Mouse (Mus musculus): ENCODE measurements around the gene Magix.
"Not testable (repeated sequence)": the region's sequence is repeated elsewhere in the genome, so short reads cannot be mapped to it uniquely, and the experiment has no call there.

Gene Magix

DNA sequence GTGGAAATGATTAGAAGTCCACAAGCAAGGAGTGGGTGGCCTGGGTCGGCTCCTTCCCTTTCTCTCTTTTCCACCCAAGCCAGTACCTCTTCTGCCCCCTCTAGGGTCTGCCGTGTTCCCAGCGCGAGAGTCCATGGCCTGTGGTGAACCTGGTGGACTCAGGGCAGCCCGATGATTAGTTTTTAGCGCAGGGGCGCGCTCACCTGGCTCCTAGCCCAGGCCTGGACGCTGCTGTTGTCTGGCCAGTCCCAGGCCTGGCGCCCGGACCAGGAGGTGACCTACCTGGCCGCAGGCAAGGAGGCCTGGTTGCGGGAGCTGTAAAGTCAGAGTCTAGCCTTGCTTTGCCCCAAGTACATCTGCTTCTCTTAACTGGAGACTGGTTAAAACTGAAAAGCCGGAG, at the start of gene Magix:
Gene Magix, minus strand, starts transcription at position 388 of the 400 bp plus-strand sequence.
- no peak for TF ChIP-seq GATA4 (IDR thresholded peaks at IDR 0.05; ENCODE audit: insufficient replicate concordance, low read length)

DNA sequence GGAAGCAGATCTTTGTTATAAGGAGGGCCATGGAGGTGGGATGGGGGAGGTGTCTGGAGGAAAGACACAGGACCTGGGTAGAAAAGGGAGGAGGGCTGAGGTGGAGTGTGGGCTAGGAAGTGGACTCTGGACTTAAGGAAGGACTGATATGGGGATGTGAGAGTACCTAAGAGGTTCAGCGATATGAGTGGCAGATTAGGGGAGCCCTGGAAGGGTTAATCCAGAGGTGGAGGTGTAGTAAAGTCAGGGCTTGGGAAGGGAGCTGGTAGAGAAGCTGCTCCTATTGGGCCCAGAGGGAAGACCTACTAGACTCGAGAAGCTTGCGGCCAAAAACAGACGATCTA, 47.8 kb upstream of the Magix start:
- no peak for TF ChIP-seq GATA4 (IDR thresholded peaks at IDR 0.05; ENCODE audit: insufficient replicate concordance, low read length)

DNA sequence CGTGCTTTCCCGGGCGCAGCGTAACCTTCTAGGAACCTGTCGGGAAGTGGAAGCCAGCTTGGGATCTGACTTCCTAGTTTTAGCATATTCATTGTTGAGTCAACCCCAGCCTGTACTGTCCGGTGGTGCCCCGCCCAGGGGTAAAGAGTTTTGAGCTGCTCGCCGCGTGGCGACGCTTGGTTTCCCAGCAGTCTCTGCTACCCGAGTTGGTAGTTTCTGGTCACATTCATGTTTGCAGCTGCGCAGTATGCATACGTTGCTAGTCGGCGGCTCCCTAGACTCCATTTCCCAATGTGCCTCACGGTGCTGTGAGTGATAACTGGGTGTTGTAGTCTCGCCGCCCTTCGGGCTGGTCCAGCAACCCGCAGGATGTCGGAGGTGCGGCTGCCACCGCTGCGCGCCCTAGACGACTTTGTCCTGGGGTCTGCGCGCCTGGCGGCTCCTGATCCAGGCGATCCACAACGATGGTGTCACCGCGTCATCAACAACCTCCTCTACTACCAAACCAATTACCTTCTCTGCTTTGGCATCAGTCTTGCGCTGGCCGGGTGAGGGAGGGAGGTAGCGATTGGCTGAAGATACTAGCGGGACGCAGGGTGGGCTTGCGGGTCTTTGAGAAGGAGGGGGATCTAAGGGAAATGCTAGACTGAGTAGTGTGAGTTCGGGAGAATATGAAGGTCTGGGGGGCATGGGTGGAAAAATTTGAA, 47.3 kb upstream of the Magix start, which contains the start of gene Praf2:
Gene Praf2, plus strand, starts transcription at position 225 of the 707 bp plus-strand sequence.
- peak; percentile 10; the same call in 1 of the 2 replicates for TF ChIP-seq GATA4 (IDR thresholded peaks at IDR 0.05; ENCODE audit: insufficient replicate concordance, low read length)

DNA sequence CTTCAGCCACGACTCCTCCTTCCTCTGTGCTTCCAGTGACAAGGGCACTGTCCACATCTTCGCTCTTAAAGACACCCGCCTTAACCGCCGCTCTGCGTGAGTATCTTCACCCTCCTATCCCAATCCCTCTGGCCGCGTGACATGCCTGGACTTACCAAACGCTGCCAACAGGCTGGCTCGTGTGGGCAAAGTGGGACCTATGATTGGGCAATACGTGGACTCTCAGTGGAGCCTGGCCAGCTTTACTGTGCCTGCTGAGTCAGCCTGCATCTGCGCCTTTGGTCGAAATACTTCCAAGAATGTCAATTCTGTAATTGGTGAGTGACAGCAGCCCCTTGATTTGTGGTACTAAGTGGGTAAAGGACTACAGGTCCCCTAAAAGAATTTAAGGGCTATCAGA, 46.1 kb upstream of the Magix start:
- TF ChIP-seq GATA4 (IDR thresholded peaks at IDR 0.05; ENCODE audit: insufficient replicate concordance, low read length), result no peak

DNA sequence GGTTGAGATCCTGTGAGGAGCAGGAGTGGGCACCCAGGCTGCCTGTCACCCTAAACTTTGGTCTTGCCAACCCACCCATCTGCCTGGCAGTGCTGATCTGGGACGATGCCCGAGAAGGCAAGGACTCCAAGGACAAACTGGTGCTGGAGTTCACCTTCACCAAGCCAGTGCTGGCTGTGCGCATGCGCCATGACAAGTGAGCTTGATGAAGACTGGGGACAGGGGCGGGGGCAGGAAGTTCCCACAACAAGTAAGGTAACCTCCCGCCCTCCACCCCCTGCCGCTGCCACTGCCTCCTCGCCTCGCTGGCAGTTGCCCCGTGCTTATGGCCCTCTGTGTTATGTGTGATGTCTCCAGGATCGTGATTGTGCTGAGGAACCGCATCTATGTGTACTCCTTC, 44.8 kb upstream of the Magix start:
- no peak for TF ChIP-seq GATA4 (IDR thresholded peaks at IDR 0.05; ENCODE audit: insufficient replicate concordance, low read length)

DNA sequence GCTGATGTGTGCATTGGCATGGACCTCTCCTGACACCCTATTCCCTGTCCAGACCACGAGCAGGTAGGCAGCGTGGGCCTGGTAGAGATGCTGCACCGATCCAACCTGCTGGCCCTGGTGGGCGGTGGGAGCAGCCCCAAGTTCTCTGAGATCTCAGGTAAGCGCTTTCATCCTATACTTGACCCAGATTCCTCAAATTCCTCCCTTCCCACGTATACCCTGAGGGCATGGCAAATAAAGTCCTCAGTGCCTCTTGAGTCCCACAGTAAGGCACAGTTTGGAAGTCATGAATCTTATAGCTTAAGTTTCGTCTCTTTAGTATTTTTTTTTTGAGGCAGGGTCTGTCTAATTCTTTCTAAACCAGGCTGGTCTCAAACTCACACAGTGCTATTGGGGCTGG, 43.1 kb upstream of the Magix start:
- no peak for TF ChIP-seq GATA4 (IDR thresholded peaks at IDR 0.05; ENCODE audit: insufficient replicate concordance, low read length)

DNA sequence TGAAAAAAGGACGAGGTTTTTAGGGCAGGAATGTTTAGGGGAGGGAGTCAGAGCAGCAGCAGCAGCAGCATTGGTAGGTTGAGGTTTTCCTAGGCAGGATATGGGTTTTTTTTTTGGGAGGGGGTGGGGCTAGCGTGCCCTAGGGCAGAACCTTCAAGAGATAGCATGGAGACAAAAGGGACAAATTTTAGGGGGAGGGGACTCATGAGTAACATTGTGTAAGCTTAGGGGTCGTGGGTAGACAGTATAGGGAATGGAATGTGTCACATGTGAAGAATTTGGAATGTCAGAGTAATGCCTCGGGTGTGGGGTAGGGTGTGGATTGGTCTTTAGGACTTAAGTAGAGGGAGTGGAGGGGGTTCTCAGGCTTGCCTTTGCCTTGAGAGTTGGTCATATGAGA, 41.6 kb upstream of the Magix start:
- TF ChIP-seq GATA4 (IDR thresholded peaks at IDR 0.05; ENCODE audit: insufficient replicate concordance, low read length), result no peak

DNA sequence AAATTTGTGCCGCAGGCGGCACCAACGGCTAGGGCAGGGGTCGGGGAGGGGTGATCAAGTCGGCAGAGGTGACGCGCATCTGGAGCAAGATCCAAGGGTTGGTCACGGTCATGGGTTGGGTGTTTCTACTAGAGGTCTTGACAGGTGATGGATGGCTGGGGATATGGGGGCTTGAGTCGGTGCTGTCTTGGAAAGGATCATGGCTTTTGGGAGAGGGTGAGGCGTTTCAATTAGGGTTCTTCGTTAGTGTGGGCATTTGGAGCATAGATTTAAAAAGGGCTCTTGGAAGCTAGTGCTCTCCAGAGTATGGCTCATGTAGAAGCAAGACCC, 41.2 kb upstream of the Magix start:
- TF ChIP-seq GATA4 (IDR thresholded peaks at IDR 0.05; ENCODE audit: insufficient replicate concordance, low read length), result no peak

DNA sequence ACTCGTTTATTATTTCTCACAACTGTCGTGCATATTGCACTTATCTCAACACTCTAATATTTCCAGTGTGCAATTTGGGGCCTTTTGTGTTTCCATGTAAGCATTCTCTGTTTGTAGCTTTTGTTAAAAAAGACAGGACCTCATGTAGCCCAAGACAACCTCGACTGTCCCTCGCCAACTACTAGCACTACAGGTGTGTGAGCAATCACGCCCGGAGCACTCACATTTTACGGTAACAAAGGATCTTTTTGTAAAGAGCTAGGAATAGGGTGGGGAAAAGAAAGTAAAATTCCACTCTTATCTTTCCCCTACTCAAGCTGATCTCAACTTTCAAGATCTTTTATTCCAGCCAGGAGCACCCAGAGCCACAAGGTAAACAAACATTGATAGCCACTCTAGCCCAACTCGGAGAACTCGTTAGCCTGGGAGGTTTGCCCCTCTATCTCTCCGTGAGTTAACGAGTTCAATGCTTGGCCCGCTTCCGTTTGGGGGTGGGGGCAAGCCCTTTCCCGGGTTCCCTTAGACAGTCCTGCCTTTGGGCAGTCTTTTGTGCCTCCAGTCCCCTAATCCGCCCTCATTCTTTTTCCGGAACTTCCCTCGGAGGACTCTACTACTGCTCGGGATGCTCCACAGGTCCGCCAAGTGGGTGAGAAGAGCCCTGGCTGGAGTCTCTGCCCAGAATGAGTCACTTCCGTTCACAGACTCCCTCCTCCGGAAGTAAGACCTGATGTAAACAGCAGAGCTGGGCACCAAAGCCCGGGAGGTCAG, 40.6 kb upstream of the Magix start, which contains the start of gene Gm45208:
Gene Gm45208, plus strand, starts transcription at position 732 of the 768 bp plus-strand sequence.
- TF ChIP-seq GATA4 (IDR thresholded peaks at IDR 0.05; ENCODE audit: insufficient replicate concordance, low read length), result no peak

DNA sequence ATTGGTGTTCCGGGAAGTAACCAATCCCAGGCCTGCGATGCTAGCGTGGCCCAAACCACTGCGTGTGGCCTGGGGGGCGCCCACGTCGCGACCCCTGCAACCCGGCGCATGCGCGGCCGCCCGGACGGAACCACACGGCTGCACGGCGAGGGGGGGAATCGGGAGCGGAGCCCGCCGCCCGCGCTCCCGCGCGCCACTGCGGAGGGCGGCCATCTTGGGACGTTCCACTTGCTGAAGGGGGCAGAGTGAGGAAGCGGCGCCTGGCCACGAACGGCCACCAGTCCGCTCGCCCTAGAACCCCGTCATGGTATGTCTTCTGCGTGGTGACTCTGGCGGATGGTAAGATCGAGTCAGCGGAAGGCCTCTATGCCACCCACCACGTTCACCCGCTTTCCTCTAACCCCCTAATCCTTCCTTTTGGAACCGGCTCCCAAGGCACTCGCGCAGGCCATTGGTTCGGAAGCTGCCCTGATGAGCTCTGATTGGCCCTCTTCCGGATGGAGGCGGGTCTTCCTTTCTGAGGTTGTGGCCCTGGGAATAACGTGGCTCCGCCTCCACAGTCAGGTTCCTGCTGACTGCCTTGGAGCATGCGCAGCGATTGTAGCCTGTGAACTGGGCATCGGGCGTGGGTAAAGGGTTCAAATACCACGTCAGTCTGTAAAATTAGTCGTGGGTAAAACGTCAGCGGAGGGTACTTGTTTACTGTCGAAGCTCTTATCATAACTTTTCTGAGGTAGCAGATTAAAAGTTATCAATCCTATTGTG, 33.3 kb upstream of the Magix start, which contains the start of gene Wdr45:
Gene Wdr45, plus strand, starts transcription at position 199 of the 765 bp plus-strand sequence.
- TF ChIP-seq GATA4 (IDR thresholded peaks at IDR 0.05; ENCODE audit: insufficient replicate concordance, low read length), result not testable (repeated sequence)

DNA sequence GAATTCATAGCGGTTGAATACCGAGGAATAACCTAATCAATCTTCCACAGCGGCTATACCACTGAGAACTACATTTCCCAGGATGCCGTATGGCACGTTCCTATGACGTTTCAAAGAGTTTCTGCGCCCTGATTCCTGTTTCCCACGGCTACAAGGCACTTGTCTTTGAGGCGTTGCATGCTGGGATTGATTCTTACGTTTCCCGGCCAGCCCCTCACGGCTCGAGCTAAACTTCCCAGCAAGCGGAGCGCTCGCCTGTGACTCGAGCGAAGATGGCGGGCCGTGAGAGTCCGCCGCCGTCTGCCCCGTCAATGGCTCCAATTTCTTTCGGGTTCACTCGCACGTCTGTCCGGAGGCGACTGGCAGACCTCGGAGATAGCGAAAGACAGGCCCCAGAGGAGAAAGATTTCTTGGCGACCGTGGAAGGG, 15.9 kb upstream of the Magix start, which contains the start of gene Gpkow:
Gene Gpkow, plus strand, starts transcription at position 178 of the 428 bp plus-strand sequence.
- no peak for TF ChIP-seq GATA4 (IDR thresholded peaks at IDR 0.05; ENCODE audit: insufficient replicate concordance, low read length)

DNA sequence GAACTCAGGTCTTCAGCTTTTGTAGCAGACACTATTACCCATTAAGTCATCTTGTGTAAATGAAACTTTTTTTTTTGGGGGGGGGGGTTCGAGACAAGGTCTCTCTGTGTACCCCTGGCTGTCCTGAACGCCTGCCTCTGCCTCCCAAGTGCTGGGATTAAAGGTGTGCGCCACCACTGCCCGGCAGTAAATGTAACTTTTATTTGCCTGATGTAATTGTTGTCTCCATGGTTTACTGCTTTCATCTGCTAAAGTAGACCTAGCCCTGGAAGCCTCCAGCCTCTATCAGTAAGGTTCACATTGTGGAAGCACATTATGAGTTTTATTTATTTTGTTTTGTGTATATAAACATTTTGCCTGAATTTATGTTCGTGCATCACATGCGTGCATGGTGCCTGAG, 15.5 kb upstream of the Magix start:
- no peak for TF ChIP-seq GATA4 (IDR thresholded peaks at IDR 0.05; ENCODE audit: insufficient replicate concordance, low read length)

DNA sequence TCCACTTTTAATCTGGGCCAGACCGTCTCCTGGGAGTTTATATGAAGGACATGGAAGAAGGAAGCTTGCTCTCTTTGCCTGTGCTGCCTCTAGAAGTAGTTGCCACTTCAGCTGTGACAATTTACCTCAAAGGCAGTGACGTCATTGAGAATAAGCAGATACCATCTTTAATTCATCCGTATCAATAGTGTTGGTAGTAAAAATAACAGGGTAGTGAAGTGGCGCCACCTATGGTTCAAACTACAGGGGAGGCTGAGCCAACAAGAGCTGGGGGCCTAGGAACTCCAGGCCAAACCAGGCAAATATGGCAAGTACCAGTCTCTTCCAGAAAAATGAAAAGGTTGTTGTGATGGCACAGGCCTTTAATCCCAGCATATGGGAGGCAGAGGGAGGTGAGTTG, 11.8 kb upstream of the Magix start:
- TF ChIP-seq GATA4 (IDR thresholded peaks at IDR 0.05; ENCODE audit: insufficient replicate concordance, low read length), result no peak

DNA sequence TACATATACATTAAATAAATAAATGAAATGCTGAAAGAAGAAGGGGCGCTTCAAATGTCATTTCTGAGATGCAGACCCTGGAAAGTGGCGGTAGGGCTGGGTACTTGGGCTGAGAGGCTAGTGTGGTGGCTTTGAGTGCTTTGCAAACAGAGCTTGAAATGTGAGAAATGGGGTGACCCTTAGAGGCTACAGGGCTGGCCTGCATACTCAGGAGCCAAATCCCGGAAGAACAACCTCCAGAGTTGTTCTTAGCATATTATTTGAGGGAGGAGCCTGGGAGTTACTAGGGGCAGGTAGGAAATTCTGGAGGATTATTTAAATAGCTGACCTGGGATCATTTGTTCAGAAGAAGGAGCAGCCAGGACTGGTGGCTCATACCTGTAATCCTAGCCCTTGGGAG, 9.4 kb upstream of the Magix start:
- no peak for TF ChIP-seq GATA4 (IDR thresholded peaks at IDR 0.05; ENCODE audit: insufficient replicate concordance, low read length)

DNA sequence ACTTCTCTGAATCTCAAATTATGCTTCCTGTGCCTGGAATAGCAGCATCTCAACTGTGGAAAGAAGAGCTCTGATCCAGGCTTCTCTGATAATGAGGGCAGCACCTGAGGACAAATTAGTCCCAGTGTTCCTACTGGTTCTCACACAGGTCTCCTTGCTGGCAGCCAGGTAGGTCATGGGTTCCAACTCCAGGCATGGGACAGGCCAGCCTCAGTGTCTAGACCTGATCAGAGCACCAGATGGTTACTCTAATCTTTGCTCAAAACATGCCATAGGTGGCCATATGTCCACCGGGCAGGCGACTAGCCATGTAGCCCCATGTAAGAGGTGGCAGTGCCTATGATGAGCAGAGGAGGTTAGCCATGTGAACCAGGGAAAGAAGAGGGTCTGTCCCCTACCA, 7.3 kb upstream of the Magix start:
- TF ChIP-seq GATA4 (IDR thresholded peaks at IDR 0.05; ENCODE audit: insufficient replicate concordance, low read length), result no peak

DNA sequence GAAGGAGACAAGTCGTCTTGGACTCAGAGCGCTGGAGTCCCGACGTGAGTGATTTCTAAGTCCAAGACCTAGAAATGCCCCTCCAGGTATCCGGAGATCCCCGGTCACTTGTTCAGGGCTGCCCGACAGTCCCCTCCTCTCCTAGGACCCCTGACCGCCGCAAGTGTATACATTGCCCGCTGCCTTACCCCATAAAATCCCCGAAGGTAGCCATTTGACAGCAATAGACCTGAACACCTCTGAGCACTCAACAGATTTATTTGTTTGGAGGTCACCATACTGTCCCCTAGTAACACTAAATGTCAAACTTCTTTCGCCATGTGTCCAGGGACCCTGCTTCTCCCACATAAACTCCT, 1.0 kb downstream of the Magix start:
- TF ChIP-seq GATA4 (IDR thresholded peaks at IDR 0.05; ENCODE audit: insufficient replicate concordance, low read length), result no peak

All from liver, adult (tissue).